Mouse (Mus musculus) gastrocnemius, postnatal 14 days (tissue): ENCODE data around the gene Cpb2. TPM values are rescaled to one million over a fixed set of nuclear protein-coding genes. Genes with fewer than 3 reads are reported as not detected.

Experiments
- DNase-seq: peaks from one replicate; pipeline ENCODE4 v3.0.0; 2021; ENCODE audit warnings: mixed read lengths
- intact Hi-C: fragments of 180-260 bp; cut with DNase I; formaldehyde crosslinking; loops from one replicate; pipeline ENCODE4 v1.15.1; 2025; ENCODE audit warnings: low total_unique reads
- total RNA-seq, 2 experiments: library from RNA; stranded (reverse); gene quantifications; 2 replicates each; pipeline ENCODE4 v1.2.3; 2021

The Cpb2 gene
- total RNA-seq, 2 experiments from 2014 or later: not detected

DNA sequence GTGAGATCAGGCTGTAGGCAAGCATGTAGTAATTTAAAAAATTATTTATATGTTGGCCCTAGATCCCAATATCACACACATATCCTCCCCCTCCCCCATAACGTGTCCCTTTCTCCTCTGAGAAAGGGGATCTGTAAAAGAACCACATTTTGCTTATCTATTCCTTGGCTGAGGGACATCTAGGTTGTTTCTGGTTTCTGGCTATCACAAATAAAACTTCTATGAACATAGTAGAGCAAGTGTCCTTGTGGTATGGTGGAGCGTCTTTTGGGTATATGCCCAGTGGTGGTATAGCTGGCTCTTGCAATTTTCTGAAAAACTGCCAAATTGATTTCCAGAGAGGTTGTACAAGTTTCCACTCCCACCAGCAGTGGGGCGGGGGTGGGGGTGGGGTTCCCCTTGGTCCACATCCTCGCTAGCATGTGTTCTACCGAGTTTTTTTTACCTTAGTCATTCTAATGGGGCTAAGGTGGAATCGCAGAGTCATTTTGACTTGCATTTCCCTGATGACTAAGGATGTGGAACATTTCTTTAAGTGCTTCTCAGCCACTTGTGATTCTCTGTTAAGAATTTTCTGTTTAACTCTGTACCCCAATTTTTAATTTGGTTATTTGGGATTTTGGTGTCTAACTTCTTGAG lies 3.9 kb upstream of the Cpb2 start:
- DNase-seq: no peak
- intact Hi-C loops: no loop called here

DNA sequence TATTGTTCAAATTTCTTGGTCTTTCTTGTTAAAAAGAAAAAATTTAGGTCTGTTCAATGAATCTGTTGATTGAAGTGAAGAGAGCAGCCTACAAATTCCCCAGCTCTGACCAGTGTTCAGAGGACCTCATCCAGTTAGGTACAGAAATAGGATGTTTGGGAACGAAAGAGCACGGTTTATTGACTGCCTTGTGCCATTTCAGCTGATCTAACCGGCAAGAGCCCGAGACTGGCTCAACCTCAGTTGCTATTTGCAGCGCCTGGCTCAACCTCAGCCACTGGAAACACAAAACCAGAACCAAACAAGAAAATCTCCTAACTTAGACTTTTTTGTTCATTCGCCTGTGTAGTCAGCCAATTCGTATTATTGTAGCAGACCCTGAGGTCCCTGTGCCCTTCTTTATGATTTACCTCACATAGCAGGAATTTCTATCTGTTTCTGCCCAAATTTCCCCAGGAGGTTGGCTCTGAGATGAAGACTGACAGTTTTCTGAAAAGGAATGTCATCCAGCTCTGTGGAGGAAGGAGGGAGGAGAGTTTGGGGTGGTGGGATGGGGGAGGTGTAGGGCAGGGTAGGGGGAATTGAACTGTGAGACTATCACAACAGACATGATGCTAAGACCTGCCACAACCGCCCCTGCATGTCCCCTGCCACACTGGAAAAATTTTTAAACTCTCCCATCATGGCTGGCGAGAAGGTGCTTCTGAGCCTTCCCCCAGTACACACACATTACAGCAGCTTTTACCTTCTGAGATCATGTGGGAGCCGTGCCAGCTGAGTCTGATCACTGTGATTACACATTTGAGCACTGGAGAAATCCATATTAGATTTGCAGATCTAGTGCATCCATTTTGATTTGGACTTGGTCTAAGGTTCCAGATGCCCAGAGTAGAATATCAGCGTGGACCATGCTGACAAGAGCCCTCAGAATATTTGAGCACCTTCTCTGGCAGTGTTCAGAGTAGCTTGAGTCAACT lies 4.2 kb downstream of the Cpb2 start:
- DNase-seq: no peak
- intact Hi-C loops: no loop called here

DNA sequence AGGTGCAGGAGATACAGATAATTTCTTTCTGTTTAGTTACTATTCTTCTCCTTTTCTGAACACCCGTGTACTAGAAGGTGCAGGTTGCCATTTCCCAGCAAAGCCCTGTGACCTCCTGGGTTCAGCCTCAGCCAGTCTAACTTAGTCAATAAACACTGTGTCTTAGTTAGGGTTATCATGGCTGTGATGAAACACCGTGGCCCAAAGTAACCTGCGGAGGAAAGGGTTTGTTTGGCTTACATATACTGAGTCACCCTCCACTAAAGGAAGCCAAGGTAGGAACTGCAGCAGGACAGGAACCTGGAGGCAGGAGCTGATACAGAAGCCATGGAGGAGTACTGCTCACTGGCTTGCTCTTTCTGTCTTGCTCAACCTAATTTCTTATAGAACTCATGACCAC lies 8.3 kb downstream of the Cpb2 start:
- intact Hi-C loops: no loop called here
- DNase-seq: no peak

DNA sequence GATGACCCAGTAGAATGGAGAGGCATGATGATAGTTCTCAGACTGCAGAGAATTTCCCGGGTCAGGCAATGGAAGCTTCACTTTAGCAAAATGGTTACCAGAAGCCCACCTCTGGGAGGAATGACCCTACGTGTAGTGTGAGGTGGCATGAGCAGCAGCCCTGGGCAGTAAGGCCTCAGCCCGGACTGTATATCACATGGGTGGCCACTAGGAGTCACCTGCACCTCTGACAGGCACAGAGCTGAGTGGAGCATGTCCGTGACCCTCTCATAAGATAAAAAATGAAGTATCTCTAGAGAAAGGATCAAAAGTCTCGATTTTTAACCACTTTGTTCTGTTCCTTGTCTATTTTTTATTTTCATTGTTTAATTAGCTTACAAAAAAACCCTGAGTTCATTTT lies 14.4 kb downstream of the Cpb2 start:
- intact Hi-C loops: no loop called here
- no peak for DNase-seq

DNA sequence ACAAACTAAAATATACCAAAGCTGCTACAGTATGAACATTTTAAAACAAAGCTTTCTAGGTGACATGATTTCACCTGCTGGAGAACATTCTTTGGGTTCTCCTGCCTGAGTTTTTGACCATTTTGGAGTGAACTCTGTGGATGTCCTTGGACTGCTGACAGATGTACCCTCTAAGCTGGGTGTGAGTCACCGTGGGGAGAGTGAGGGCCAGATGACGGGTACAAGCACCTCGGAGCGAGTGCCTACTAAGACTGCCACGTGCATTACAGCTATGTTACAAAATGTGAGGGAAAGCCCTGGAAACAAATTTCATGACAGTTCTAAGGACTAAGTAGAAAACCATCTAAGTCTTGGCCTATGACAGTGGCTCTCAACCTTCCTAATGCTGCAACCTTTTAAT lies 27.4 kb downstream of the Cpb2 start:
- intact Hi-C loops: no loop called here
- no peak for DNase-seq

- intact Hi-C loops: no loop called here
Measured at GRCm38 (mm10) chr14:75279716-75280115, 37.6 kb downstream of the Cpb2 start.

DNA sequence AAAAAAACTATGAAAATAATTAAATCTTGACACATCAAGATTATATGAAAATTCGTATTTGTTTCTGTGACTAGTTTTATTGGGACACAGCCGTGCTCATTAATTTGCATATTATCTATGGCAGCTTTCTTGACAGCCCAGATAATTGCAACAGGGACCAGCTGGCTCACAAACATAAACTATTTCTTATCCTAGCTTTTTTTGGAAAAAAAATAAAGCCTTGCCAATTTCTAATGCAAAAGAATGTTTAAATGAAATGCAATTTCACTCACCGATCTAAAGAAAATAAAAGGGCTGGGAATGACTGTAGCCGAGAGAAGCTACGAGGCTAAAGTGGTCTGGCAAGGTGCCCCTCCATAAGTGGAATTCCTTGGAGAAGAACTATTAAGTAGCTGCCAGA lies 38.3 kb downstream of the Cpb2 start:
- no peak for DNase-seq
- intact Hi-C loops: no loop called here

More at GRCm38 (mm10) chr14:75279716-75280115, 37.6 kb downstream of the Cpb2 start:
- no peak for DNase-seq

- no peak for DNase-seq
- intact Hi-C loops: no loop called here
Measured at GRCm38 (mm10) chr14:75283609-75284192, 41.6 kb downstream of the Cpb2 start.

- intact Hi-C loops: no loop called here
- peak; percentile 94 for DNase-seq
Measured at GRCm38 (mm10) chr14:75284193-75284915, 42.3 kb downstream of the Cpb2 start, which contains the start of gene Zc3h13. Gene Zc3h13, plus strand, starts transcription at chr14:75284373.

- no peak for DNase-seq
- intact Hi-C loops: no loop called here
Measured at GRCm38 (mm10) chr14:75301081-75301480, 59.0 kb downstream of the Cpb2 start.

- DNase-seq: no peak
- intact Hi-C loops: no loop called here
Measured at GRCm38 (mm10) chr14:75303807-75304206, 61.7 kb downstream of the Cpb2 start.

DNA sequence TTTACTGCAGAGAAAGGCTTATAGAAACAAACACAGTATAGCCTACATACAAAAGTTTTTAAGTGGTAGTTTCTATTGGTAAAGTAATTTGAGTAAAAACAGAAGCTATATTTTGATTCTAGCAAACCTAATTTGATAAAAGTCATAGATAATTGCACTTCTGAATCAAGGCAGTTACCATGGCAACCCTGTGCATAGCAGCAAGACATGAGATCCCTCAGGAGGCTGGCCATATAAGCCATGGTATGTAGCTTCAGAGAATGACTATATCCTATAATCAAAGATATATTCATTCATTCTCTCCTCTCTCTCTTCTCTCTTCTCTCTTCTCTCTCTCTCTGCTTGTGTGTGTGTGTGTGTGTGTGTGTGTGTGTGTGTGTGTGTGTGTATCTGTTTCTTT lies 65.8 kb downstream of the Cpb2 start:
- DNase-seq: no peak
- intact Hi-C loops: no loop called here

DNA sequence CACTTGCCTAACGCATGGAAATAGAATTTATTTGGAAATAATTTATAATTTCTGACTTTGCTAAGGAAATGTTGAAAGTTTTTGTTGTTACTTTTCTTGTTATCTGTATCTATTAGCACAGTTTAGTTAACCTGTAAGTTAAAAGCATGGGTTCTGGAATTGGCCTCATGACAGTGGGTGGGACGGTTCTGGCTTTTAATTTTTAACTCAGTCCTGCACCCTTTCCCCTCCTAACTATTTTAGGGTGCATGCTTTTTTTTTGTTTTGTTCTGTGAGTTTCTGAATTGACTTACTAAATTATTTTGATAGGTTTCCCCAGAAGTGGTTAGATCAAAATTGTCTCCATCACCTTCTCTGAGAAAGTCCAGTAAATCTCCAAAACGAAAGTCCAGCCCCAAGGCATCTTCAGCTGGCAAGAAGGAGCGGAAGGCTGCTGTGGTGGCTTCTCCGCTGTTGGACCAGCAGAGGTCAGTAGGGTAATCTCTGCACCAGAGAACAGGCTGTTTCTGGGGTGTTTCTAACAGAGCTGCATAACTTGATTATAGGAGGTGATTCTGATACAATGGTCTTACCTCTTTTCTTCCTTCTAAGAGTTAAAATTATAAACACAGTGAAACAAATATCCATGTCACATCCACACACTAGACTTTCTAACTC lies 67.4 kb downstream of the Cpb2 start:
- intact Hi-C loops: no loop called here
- DNase-seq: no peak

- intact Hi-C loops: no loop called here
- no peak for DNase-seq
Measured at GRCm38 (mm10) chr14:75314484-75314883, 72.4 kb downstream of the Cpb2 start.

- DNase-seq: no peak
- intact Hi-C loops: no loop called here
Measured at GRCm38 (mm10) chr14:75318736-75319135, 76.6 kb downstream of the Cpb2 start.

- no peak for DNase-seq
- intact Hi-C loops: no loop called here
Measured at GRCm38 (mm10) chr14:75320269-75320668, 78.2 kb downstream of the Cpb2 start.

DNA sequence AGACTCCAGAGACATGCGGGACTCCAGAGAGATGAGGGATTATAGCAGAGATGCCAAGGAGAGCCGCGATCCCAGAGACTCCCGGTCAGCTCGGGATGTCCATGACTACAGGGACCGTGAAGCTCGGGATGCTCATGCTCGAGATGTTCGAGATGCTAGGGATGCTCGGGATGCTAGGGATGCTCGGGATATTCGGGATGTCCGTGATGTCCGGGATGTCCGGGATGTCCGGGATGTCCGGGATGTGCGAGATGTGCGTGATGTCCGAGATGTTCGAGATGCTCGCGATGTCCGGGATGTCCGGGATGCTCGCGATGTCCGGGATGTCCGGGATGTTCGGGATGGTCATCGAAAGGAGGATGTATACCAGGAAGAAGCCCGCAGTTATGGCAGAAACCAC lies 81.3 kb downstream of the Cpb2 start:
- intact Hi-C loops: no loop called here
- no peak for DNase-seq

DNA sequence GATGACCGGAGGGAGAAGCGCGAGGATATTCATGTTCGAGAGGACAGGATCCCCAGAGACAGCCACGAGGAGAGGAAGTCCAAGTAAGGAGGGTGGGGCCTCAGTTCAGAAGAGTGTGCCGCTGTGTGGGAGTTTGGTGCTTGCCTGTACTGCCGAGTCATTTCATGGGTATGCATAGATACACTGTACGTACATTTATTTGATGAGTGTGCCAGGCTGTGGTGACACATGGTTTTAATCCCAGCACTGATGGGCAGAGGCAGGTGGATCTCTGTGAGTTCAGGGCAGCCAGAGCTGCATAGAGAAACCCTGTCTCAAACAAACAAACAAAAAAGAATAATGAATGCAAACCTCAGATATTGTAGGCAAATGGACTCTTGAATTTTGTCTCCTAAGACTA lies 86.0 kb downstream of the Cpb2 start:
- DNase-seq: no peak
- intact Hi-C loops: no loop called here

- intact Hi-C loops: no loop called here
- no peak for DNase-seq
Measured at GRCm38 (mm10) chr14:75330621-75331020, 88.5 kb downstream of the Cpb2 start.
